Mouse (Mus musculus) kidney, postnatal 0 days (tissue): ENCODE measurements around the gene Amz2. TPM values are rescaled to one million over a fixed set of nuclear protein-coding genes. Genes with fewer than 3 reads are reported as not detected.

Experiments used
- ATAC-seq: fragments of 200-750 bp; cut with Nextera tagmentation; replicated peaks from 2 replicates; pipeline ENCODE4 v1.8.0; 2017; ENCODE audit warnings: low read depth, moderate number of reproducible peaks, moderate TSS enrichment, moderate library complexity; ENCODE audit not compliant: low FRiP score
- DNase-seq: peaks from one replicate; pipeline ENCODE4 v3.0.0-alpha.2; 2016; ENCODE audit warnings: low spot score
- H3K27ac ChIP-seq: fragments of 300-500 bp; sonication (generic); 2 replicates; pipeline ENCODE4 v1.5.1; 2014; ENCODE audit warnings: mild to moderate bottlenecking
- H3K27me3 ChIP-seq: fragments of 300-500 bp; sonication (generic); 2 replicates; pipeline ENCODE4 v1.6.1; 2014; ENCODE audit warnings: low read length, mixed read lengths; ENCODE audit not compliant: insufficient read depth
- H3K36me3 ChIP-seq: fragments of 300-500 bp; sonication (generic); 2 replicates; pipeline ENCODE4 v1.6.1; 2014; ENCODE audit warnings: low read length, mixed read lengths; ENCODE audit not compliant: insufficient read depth
- H3K4me1 ChIP-seq: fragments of 300-500 bp; sonication (generic); replicated peaks from 2 replicates; pipeline ENCODE4 v1.6.1; 2014; ENCODE audit warnings: antibody characterized with exemption, low read length, mixed read lengths; ENCODE audit not compliant: insufficient read depth
- H3K4me2 ChIP-seq: fragments of 300-500 bp; sonication (generic); 2 replicates; pipeline ENCODE4 v1.6.1; 2014; ENCODE audit warnings: mild to moderate bottlenecking, low read length, moderate library complexity, mixed read lengths
- H3K4me3 ChIP-seq: fragments of 300-500 bp; sonication (generic); replicated peaks from 2 replicates; pipeline ENCODE4 v1.5.1; 2014; ENCODE audit warnings: low read depth, low read length
- H3K9ac ChIP-seq: fragments of 300-500 bp; sonication (generic); 2 replicates; pipeline ENCODE4 v1.6.1; 2014; ENCODE audit warnings: low read depth, low read length
- H3K9me3 ChIP-seq: fragments of 300-500 bp; sonication (generic); replicated peaks from 2 replicates; pipeline ENCODE4 v1.6.1; 2016; ENCODE audit warnings: low read length, inconsistent platforms, mixed read lengths
- CTCF ChIP-seq: IDR thresholded peaks from 2 replicates; pipeline ENCODE4 v1.5.1; 2016; ENCODE audit warnings: antibody characterized with exemption, low read depth, mild to moderate bottlenecking, moderate library complexity
- WGBS: fragments of 180-500 bp; shearing (Covaris S2); extraction: QIAGEN DNeasy Blood & Tissue Kit; methylation state at CpG from one replicate; pipeline ENCODE4 v1.1.7; 2014; 5-methylcytosine and 5-hydroxymethylcytosine counted together
- polyA plus RNA-seq: library from polyadenylated mRNA; unstranded; fragments of >200 nt; fragmentation: Nextera tagmentation; extraction: Ambion mirVana; gene quantifications from 2 replicates; pipeline ENCODE4 v1.2.1, GENCODE M21; 2015

Gene Amz2
- polyA plus RNA-seq, 1 experiment from 2014 or later = 30.4 TPM

GRCm38 (mm10) chr11:109458165-109458564, 32.4 kb downstream of the Amz2 start:
- TF ChIP-seq CTCF = no peak
- H3K36me3 ChIP-seq = no peaks in the 10 kb centered on the region
- H3K4me1 ChIP-seq = no peaks in the 10 kb centered on the region
- H3K9me3 ChIP-seq = no peaks in the 10 kb centered on the region
- no peak overlapping the region for H3K27ac ChIP-seq
- H3K4me2 ChIP-seq = no peak overlapping the region
- no peak for ATAC-seq
- H3K4me3 ChIP-seq = no peak overlapping the region
- no peaks in the 10 kb centered on the region for H3K27me3 ChIP-seq
- no peak for DNase-seq
- no peak overlapping the region for H3K9ac ChIP-seq
- 87% methylated on average over 11 of the region's 11 CpGs for WGBS

- DNase-seq (peak; percentile 40), ATAC-seq (no peak)
- no peak for TF ChIP-seq CTCF
- no peak overlapping the region for H3K9ac ChIP-seq
- 66% methylated on average over 5 of the region's 5 CpGs for WGBS
- H3K27ac ChIP-seq = no peak overlapping the region
- no peaks in the 10 kb centered on the region for H3K27me3 ChIP-seq
- H3K9me3 ChIP-seq = no peaks in the 10 kb centered on the region
- no peak overlapping the region for H3K4me3 ChIP-seq
- H3K4me2 ChIP-seq = no peak overlapping the region
- H3K4me1 ChIP-seq = no peaks in the 10 kb centered on the region
- no peaks in the 10 kb centered on the region for H3K36me3 ChIP-seq
Observed at GRCm38 (mm10) chr11:109460586-109460985, 34.8 kb downstream of the Amz2 start.

DNA sequence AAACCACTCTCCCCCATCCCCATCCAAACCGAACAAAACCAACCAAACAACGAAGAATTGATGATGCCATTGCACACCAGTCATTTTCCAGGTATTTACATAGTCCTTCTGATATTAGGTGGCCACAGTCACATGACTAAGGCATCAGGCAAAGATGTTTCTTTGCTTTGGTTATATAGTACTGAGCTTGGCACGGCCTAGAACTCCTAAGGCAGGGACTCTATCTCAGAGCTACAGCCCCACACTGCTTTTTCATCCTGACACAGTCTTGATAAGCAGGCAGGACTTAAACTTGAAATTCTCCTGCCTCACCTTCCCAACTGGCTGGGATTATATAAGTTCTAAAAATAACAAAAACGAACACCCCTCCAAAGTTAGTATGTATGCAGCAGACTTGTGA, 39.3 kb downstream of the Amz2 start:
- H3K9ac ChIP-seq = no peak overlapping the region
- H3K4me2 ChIP-seq = no peak overlapping the region
- no peak for DNase-seq
- no peaks in the 10 kb centered on the region for H3K27me3 ChIP-seq
- WGBS = 94% methylated on average over 4 of the region's 4 CpGs
- no peak for TF ChIP-seq CTCF
- no peak for ATAC-seq
- no peaks in the 10 kb centered on the region for H3K9me3 ChIP-seq
- H3K36me3 ChIP-seq = no peaks in the 10 kb centered on the region
- H3K4me3 ChIP-seq = no peak overlapping the region
- H3K4me1 ChIP-seq = no peaks in the 10 kb centered on the region
- H3K27ac ChIP-seq = no peak overlapping the region

DNA sequence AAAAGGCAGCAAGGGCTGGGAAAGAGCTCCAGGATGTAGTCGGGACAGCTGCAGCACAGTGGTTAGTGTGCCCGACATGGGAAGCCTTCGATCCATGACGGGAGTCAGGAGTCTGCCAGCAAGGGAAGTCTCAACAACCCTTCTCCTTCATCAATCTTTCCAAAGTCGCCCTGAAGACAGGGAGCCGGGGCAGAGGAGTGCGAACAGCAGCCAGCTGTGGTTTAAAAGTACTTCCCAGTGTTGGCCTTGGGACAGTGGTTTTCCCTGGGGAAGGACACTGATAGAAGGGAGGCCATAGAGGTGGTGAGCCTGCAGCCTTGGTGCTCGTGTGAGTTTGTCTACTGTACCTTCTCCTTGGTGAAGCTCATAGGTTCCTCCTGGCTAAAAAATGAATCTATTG, 41.2 kb downstream of the Amz2 start:
- ATAC-seq = no peak
- 30% methylated on average over 8 of the region's 8 CpGs for WGBS
- H3K27ac ChIP-seq = no peak overlapping the region
- H3K4me2 ChIP-seq = no peak overlapping the region
- DNase-seq = no peak
- H3K27me3 ChIP-seq = no peaks in the 10 kb centered on the region
- H3K4me1 ChIP-seq = no peaks in the 10 kb centered on the region; the same call in 1 of the 2 replicates
- H3K4me3 ChIP-seq = no peak overlapping the region
- no peaks in the 10 kb centered on the region for H3K36me3 ChIP-seq
- no peak overlapping the region for H3K9ac ChIP-seq
- no peak for TF ChIP-seq CTCF
- H3K9me3 ChIP-seq = no peaks in the 10 kb centered on the region

DNA sequence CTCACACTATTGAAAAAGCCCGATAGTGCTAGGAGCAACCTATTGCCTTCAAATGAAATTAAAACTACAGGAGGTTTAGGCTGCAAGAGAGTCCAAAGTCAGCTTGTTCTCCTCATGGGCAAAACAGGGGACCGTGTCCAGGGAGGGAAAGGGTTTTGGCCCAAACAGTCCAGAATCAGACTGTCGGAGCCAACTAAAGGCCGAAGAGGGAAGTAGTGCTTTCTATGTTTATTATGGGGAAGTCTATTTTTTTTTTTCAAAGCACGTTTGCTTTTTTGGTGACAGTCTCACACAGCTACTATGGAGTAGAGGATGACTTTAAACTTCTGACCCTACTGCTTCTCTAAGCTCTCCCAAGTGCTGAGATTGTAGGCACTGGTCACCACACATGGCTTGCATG, 42.4 kb downstream of the Amz2 start:
- DNase-seq (no peak), ATAC-seq (no peak)
- H3K4me3 ChIP-seq = no peak overlapping the region
- H3K9ac ChIP-seq = no peak overlapping the region
- H3K27me3 ChIP-seq = no peaks in the 10 kb centered on the region
- H3K27ac ChIP-seq = no peak overlapping the region
- no peaks in the 10 kb centered on the region; the same call in 1 of the 2 replicates for H3K4me1 ChIP-seq
- no peak for TF ChIP-seq CTCF
- H3K4me2 ChIP-seq = no peak overlapping the region
- H3K36me3 ChIP-seq = no peaks in the 10 kb centered on the region
- no peaks in the 10 kb centered on the region for H3K9me3 ChIP-seq
- 79% methylated on average over 5 of the region's 5 CpGs for WGBS

- H3K4me2 ChIP-seq = no peak overlapping the region
- no peaks in the 10 kb centered on the region; the same call in 1 of the 2 replicates for H3K4me1 ChIP-seq
- H3K27me3 ChIP-seq = no peaks in the 10 kb centered on the region
- no peak for ATAC-seq
- H3K9ac ChIP-seq = no peak overlapping the region
- H3K4me3 ChIP-seq = no peak overlapping the region
- H3K9me3 ChIP-seq = no peaks in the 10 kb centered on the region
- no peak for TF ChIP-seq CTCF
- no peaks in the 10 kb centered on the region for H3K36me3 ChIP-seq
- H3K27ac ChIP-seq = no peak overlapping the region
- DNase-seq = no peak
- 55% methylated on average over 9 of the region's 9 CpGs for whole genome bisulfite sequencing
Observed at GRCm38 (mm10) chr11:109470170-109470569, 44.4 kb downstream of the Amz2 start.
